Mouse (Mus musculus): Measurements from ENCODE around the gene Cks1b. TPM values are rescaled to one million over a fixed set of nuclear protein-coding genes. Genes with fewer than 3 reads are reported as not detected.

Cks1b gene
- polyA plus RNA-seq, 1 experiment from 2014 or later, result 510 TPM

DNA sequence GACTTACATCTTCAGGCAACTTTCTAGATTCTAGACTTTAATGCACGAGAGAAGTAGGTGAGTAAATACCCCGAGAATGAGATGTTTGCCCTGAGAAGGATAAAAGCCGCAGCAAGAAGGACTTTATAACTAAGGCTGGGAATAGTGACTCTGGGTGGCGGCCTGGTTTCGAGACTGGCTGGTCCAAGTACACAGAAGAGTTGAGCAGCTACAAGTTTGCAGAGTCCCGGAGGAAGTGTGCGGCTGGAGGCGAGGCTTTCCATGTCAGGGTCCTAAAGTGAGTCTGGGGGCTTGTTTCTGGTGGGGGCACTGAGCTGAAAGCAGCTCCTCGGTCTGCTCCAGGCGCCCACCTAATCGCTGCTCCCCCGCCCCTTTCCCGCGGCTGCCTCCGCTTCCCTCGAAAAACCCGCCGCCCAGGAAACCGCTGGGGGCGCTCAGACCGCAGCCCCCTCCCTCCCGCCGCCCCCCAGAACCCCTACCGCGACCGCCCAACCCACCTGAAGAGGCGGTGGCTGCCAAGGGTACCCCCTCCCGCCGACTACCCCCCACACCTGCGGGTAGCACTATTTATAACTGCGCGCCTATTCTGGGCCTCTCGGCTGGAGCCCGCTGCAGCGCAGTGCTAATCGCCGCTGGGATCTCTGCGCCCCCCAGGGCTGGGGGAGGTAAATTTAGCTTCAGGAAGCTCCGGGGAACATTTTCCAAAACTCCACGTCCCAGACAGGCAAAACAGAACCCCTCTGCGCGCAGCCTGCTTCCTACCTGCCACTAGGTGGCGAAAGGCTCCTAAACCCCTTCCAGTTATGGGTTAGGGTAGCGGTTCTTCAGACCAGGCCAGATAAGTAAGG is 22.2 kb downstream of the Cks1b start:
- DNase-seq (ENCODE audit: low spot score) (peak; percentile 85), ATAC-seq (replicated peaks; ENCODE audit: low FRiP score, low TSS enrichment, low read depth) (no peak)
- peak overlapping the region; percentile 14; the same call in 1 of the 2 replicates for H3K27ac ChIP-seq (ENCODE audit: low read depth)
- H3K9ac ChIP-seq (ENCODE audit: low read length), result peak overlapping the region; percentile 37
- no peaks in the 10 kb centered on the region for H3K9me3 ChIP-seq (ENCODE audit: control insufficient read depth, low read length)
- H3K4me2 ChIP-seq (ENCODE audit: low read length), result peak overlapping the region; percentile 99
- peaks cover 21% of the 10 kb centered on the region for H3K4me1 ChIP-seq (replicated peaks; ENCODE audit: control insufficient read depth, insufficient read depth, low read length)
- H3K36me3 ChIP-seq (ENCODE audit: control insufficient read depth, insufficient read depth, low read length), result no peaks in the 10 kb centered on the region
- H3K27me3 ChIP-seq (replicated peaks; ENCODE audit: control insufficient read depth, insufficient read depth, low read length), result no peaks in the 10 kb centered on the region
- under 1% methylated on average over 43 of the region's 44 CpGs for WGBS
- peak overlapping the region; percentile 59 for H3K4me3 ChIP-seq (ENCODE audit: low read depth, low read length)

- Histone ChIP-seq H3K9me3 (ENCODE audit: control insufficient read depth, low read length) (no peaks in the 10 kb centered on the region), H3K27ac (ENCODE audit: low read depth) (peak overlapping the region; percentile 83), H3K9ac (ENCODE audit: low read length) (peak overlapping the region; percentile 37), H3K27me3 (replicated peaks; ENCODE audit: control insufficient read depth, insufficient read depth, low read length) (no peaks in the 10 kb centered on the region), H3K4me2 (ENCODE audit: low read length) (peak overlapping the region; percentile 99), H3K4me3 (ENCODE audit: low read depth, low read length) (peak overlapping the region; percentile 59), H3K4me1 (replicated peaks; ENCODE audit: control insufficient read depth, insufficient read depth, low read length) (peaks cover 21% of the 10 kb centered on the region), H3K36me3 (ENCODE audit: control insufficient read depth, insufficient read depth, low read length) (no peaks in the 10 kb centered on the region)
- DNase-seq (ENCODE audit: low spot score) (no peak), ATAC-seq (replicated peaks; ENCODE audit: low FRiP score, low TSS enrichment, low read depth) (no peak)
- 3% methylated on average over 10 of the region's 10 CpGs for WGBS
These were observed 22.8 kb downstream of the Cks1b start for GRCm38 (mm10) chr3:89395419-89395805.

DNA sequence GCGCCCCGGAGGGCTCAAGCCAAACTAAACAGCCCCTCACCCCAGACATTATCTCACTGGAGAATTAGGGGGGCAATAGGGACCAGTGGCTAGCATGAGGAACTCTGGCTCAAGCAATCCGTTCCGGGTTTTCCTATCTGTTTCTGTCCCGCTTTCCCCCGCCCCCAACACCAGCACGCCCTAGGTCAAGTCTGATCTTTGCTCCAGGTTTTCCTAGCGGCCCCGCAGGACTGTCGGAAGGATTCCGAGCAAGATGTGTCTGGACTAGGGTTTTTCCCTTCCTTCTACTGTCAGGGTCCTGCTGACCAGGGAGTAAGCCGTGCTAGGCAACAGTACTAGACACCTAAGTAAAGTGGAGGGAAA is 23.3 kb downstream of the Cks1b start:
- Histone ChIP-seq H3K36me3 (ENCODE audit: control insufficient read depth, insufficient read depth, low read length) (no peaks in the 10 kb centered on the region), H3K4me2 (ENCODE audit: low read length) (peak overlapping the region; percentile 99), H3K27me3 (replicated peaks; ENCODE audit: control insufficient read depth, insufficient read depth, low read length) (no peaks in the 10 kb centered on the region), H3K4me3 (ENCODE audit: low read depth, low read length) (peak overlapping the region; percentile 59), H3K9ac (ENCODE audit: low read length) (peak overlapping the region; percentile 51), H3K9me3 (ENCODE audit: control insufficient read depth, low read length) (no peaks in the 10 kb centered on the region), H3K4me1 (replicated peaks; ENCODE audit: control insufficient read depth, insufficient read depth, low read length) (peaks cover 25% of the 10 kb centered on the region), H3K27ac (ENCODE audit: low read depth) (peak overlapping the region; percentile 83)
- ATAC-seq (replicated peaks; ENCODE audit: low FRiP score, low TSS enrichment, low read depth) (peak; percentile 45), DNase-seq (ENCODE audit: low spot score) (peak; percentile 89)
- WGBS, result 0% methylated on average over 11 of the region's 12 CpGs

GRCm38 (mm10) chr3:89394006-89394893 is 23.9 kb downstream of the Cks1b start, which contains the start of gene Zbtb7b:
Zbtb7b (minus strand) TSS chr3:89394776.
- Histone ChIP-seq H3K36me3 (ENCODE audit: control insufficient read depth, insufficient read depth, low read length) (no peaks in the 10 kb centered on the region), H3K4me2 (ENCODE audit: low read length) (peak within 1 kb of the TSS; percentile 99), H3K4me3 (ENCODE audit: low read depth, low read length) (peak within 1 kb of the TSS; percentile 59), H3K9me3 (ENCODE audit: control insufficient read depth, low read length) (no peaks in the 10 kb centered on the region), H3K27ac (ENCODE audit: low read depth) (peak within 1 kb of the TSS; percentile 83), H3K9ac (ENCODE audit: low read length) (peak within 1 kb of the TSS; percentile 51), H3K27me3 (replicated peaks; ENCODE audit: control insufficient read depth, insufficient read depth, low read length) (no peaks in the 10 kb centered on the region), H3K4me1 (replicated peaks; ENCODE audit: control insufficient read depth, insufficient read depth, low read length) (peaks cover 29% of the 10 kb centered on the region)
- peak; percentile 94 for DNase-seq (ENCODE audit: low spot score)
- ATAC-seq (replicated peaks; ENCODE audit: low FRiP score, low TSS enrichment, low read depth), result peak; percentile 59
- WGBS, result under 1% methylated on average over 39 of the region's 42 CpGs

GRCm38 (mm10) chr3:89393605-89394004 is 24.6 kb downstream of the Cks1b start:
- Histone ChIP-seq H3K4me3 (ENCODE audit: low read depth, low read length) (peak overlapping the region; percentile 59), H3K9me3 (ENCODE audit: control insufficient read depth, low read length) (no peaks in the 10 kb centered on the region), H3K4me2 (ENCODE audit: low read length) (peak overlapping the region; percentile 99), H3K9ac (ENCODE audit: low read length) (peak overlapping the region; percentile 51), H3K4me1 (replicated peaks; ENCODE audit: control insufficient read depth, insufficient read depth, low read length) (peaks cover 29% of the 10 kb centered on the region), H3K27me3 (replicated peaks; ENCODE audit: control insufficient read depth, insufficient read depth, low read length) (no peaks in the 10 kb centered on the region), H3K36me3 (ENCODE audit: control insufficient read depth, insufficient read depth, low read length) (no peaks in the 10 kb centered on the region), H3K27ac (ENCODE audit: low read depth) (peak overlapping the region; percentile 83)
- peak; percentile 96 for DNase-seq (ENCODE audit: low spot score)
- peak; percentile 86 for ATAC-seq (replicated peaks; ENCODE audit: low FRiP score, low TSS enrichment, low read depth)
- WGBS, result under 1% methylated on average over 15 of the region's 15 CpGs

DNA sequence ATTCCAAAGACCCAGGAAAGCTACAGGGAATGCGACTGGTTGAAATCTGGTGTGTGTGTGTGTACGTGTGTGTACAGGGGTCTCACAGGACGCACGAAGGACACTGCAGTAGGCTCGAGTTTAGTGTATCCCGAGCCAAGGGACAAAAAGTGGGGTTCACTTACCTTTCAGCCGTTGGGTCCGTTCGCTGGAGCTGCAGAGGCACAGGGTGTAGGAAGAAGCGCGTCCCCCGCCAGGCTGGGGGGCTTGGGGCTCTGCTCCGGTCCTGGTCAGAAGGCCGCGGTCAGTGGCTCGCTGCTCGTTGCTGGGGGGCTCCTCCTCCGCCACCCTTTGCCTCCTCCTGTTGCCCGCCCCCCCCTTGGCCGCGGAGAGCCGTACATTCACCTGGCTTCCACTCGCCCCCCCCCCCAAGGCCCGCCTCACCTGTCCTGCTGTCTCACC is 25.3 kb downstream of the Cks1b start:
- peak overlapping the region; percentile 59 for H3K4me3 ChIP-seq (ENCODE audit: low read depth, low read length)
- H3K9ac ChIP-seq (ENCODE audit: low read length), result peak overlapping the region; percentile 56
- ATAC-seq (replicated peaks; ENCODE audit: low FRiP score, low TSS enrichment, low read depth) (no peak), DNase-seq (ENCODE audit: low spot score) (peak; percentile 73)
- H3K36me3 ChIP-seq (ENCODE audit: control insufficient read depth, insufficient read depth, low read length), result no peaks in the 10 kb centered on the region
- under 1% methylated on average over 23 of the region's 24 CpGs for WGBS
- no peaks in the 10 kb centered on the region for H3K27me3 ChIP-seq (replicated peaks; ENCODE audit: control insufficient read depth, insufficient read depth, low read length)
- peak overlapping the region; percentile 99 for H3K4me2 ChIP-seq (ENCODE audit: low read length)
- peaks cover 29% of the 10 kb centered on the region for H3K4me1 ChIP-seq (replicated peaks; ENCODE audit: control insufficient read depth, insufficient read depth, low read length)
- no peaks in the 10 kb centered on the region for H3K9me3 ChIP-seq (ENCODE audit: control insufficient read depth, low read length)
- peak overlapping the region; percentile 65 for H3K27ac ChIP-seq (ENCODE audit: low read depth)

GRCm38 (mm10) chr3:89391663-89392511 is 26.3 kb downstream of the Cks1b start:
- WGBS, result under 1% methylated on average over 56 of the region's 56 CpGs

More at GRCm38 (mm10) chr3:89391663-89392511, 26.3 kb downstream of the Cks1b start:
- H3K36me3 ChIP-seq (ENCODE audit: control insufficient read depth, insufficient read depth, low read length), result no peaks in the 10 kb centered on the region
- peak overlapping the region; percentile 65; the same call in 1 of the 2 replicates for H3K27ac ChIP-seq (ENCODE audit: low read depth)
- ATAC-seq (replicated peaks; ENCODE audit: low FRiP score, low TSS enrichment, low read depth), result no peak
- peaks cover 33% of the 10 kb centered on the region for H3K4me1 ChIP-seq (replicated peaks; ENCODE audit: control insufficient read depth, insufficient read depth, low read length)
- H3K9ac ChIP-seq (ENCODE audit: low read length), result peak overlapping the region; percentile 56
- H3K9me3 ChIP-seq (ENCODE audit: control insufficient read depth, low read length), result no peaks in the 10 kb centered on the region
- DNase-seq (ENCODE audit: low spot score), result peak; percentile 72
- peak overlapping the region; percentile 59 for H3K4me3 ChIP-seq (ENCODE audit: low read depth, low read length)
- H3K4me2 ChIP-seq (ENCODE audit: low read length), result peak overlapping the region; percentile 99
- no peaks in the 10 kb centered on the region for H3K27me3 ChIP-seq (replicated peaks; ENCODE audit: control insufficient read depth, insufficient read depth, low read length)

All from intestine, embryonic 14.5 days (tissue).